12 mouse cellular contexts compared by ENCODE assay signal in the genomic region with DNA sequence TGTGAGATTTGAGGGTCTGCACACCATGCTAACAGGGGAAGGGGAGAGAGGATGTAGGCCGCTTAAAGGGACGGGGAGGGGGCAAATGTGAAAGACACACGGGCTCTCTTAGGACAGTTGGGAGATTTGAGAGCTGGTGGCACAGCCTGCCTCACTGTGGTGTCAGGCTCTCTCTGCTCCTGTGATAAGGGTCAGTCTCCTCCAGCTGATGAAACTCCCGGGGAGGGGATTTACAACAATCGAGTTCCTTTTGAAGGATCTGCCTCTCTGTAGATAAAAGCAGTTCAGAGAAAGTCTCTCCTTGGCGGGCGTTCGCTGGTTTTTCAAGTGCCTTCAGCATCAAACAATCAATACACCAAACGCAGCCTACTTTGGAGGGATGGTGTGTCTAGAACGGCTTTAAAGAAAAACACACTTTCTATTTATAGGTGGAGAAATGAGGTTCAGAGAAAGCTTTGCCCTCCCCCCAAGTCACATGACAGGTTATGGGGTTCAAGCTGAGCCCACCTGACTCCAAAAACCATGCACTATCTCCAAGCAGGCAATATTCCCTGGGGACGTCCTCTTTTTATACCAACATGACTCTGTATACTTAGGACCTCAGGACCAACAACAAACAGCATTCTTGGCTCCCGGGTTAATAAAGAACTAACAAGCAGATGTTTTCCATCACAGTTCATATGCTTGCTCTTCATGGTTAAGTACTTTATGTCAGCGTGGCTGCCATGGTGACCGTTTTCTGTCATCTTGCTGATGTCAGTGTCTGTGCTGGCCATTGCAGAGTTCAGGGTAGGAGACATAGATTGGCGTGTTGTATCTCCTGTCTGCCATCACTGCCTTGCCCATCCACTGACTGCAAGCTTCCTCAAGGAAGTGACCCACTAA. TPM values are rescaled to one million over a fixed set of nuclear protein-coding genes. Genes with fewer than 3 reads are reported as not detected.
DNase-seq lines count a peak whose midpoint lies in the region; ATAC-seq lines count a peak whose summit lies in the region.
"Had no signal": no experiment of that assay in that cellular context is flagged by ENCODE, and none has a peak within 500 bp of the region (broad histone marks: within the 10 kb centered on the region; RNA-seq: fewer than 3 reads in every experiment).

No protein-coding gene starts in this region.

- peaks cover 7% of the 10 kb centered on the region; the same call in 1 of the 2 replicates for H3K27me3 ChIP-seq in heart, embryonic 13.5 days (replicated peaks)
- no peaks in the 10 kb centered on the region for H3K27me3 ChIP-seq in limb, embryonic 11.5 days (ENCODE audit: control insufficient read depth, insufficient read depth, low read length)

- peak overlapping the region; percentile 38 for H3K4me2 ChIP-seq in heart, embryonic 13.5 days
- no peak overlapping the region for H3K4me2 ChIP-seq in limb, embryonic 11.5 days (ENCODE audit: low read depth, severe bottlenecking)

- H3K27ac ChIP-seq in heart, embryonic 13.5 days (replicated peaks): no peak overlapping the region
- H3K27ac ChIP-seq in limb, embryonic 11.5 days (replicated peaks; ENCODE audit: low read depth, low read length): no peak overlapping the region
- H3K27ac ChIP-seq: hindbrain, embryonic 10.5 days had no signal

- no peak overlapping the region for H3K4me3 ChIP-seq in heart, embryonic 13.5 days
- H3K4me3 ChIP-seq in limb, embryonic 11.5 days (ENCODE audit: low read depth, low read length): no peak overlapping the region
- H3K4me3 ChIP-seq: erythroblast, embryonic 14.5 days; hindbrain, embryonic 10.5 days had no signal

- no peaks in the 10 kb centered on the region for H3K36me3 ChIP-seq in heart, embryonic 13.5 days
- no peaks in the 10 kb centered on the region for H3K36me3 ChIP-seq in limb, embryonic 11.5 days (ENCODE audit: control insufficient read depth, insufficient read depth, low read length)
- H3K36me3 ChIP-seq: hindbrain, embryonic 10.5 days had no signal

- peaks cover 22% of the 10 kb centered on the region for H3K4me1 ChIP-seq in heart, embryonic 13.5 days
- H3K4me1 ChIP-seq in limb, embryonic 11.5 days (ENCODE audit: control insufficient read depth, insufficient read depth, low read length): 0 out of 2 replicates have a peak, but pooled peaks cover 4% of the 10 kb centered on the region

- no peak for ATAC-seq in heart, embryonic 13.5 days (ENCODE audit: extremely low read depth, insufficient number of reproducible peaks, low FRiP score, low TSS enrichment)
- ATAC-seq in limb, embryonic 11.5 days (ENCODE audit: insufficient number of reproducible peaks, low FRiP score, low TSS enrichment, low read depth): no peak
- ATAC-seq in inflammation-experienced regulatory T-cells, adult 6 months: no peak

- DNase-seq in heart, postnatal 36 days: no peak
- DNase-seq in thymus, postnatal 4 days: peak; percentile 45
- DNase-seq in thymus, adult 18-20 months: no peak
- DNase-seq in limb, embryonic 11.5 days (ENCODE audit: low spot score): peak; percentile 39
- DNase-seq in Muller cell, postnatal 12 days (ENCODE audit: inconsistent ontology term): no peak
- DNase-seq in right cerebral cortex, postnatal 14 days: no peak
- DNase-seq: layer of hippocampus, adult 9-11 months; thymus, postnatal 25 days had no signal

- H3K9me3 ChIP-seq in heart, embryonic 13.5 days: no peaks in the 10 kb centered on the region
- H3K9me3 ChIP-seq in limb, embryonic 11.5 days (ENCODE audit: control insufficient read depth, low read length): no peaks in the 10 kb centered on the region
- H3K9me3 ChIP-seq: hindbrain, embryonic 10.5 days had no signal

- WGBS in heart, embryonic 13.5 days: 19% methylated on average over 15 of the region's 15 CpGs
- WGBS in limb, embryonic 11.5 days: 24% methylated on average over 15 of the region's 15 CpGs

- peak overlapping the region; percentile 21; the same call in 1 of the 2 replicates for H3K9ac ChIP-seq in heart, embryonic 13.5 days
- H3K9ac ChIP-seq in limb, embryonic 11.5 days (ENCODE audit: low read length): no peak overlapping the region

- intact Hi-C loops in heart, postnatal 36 days (cut with DNase I): no loop called here

RNA-seq across cellular contexts. Expression of gene Lrguk, which starts 5.6 kb away (rescaled TPM):
- 0.45 and 0.62 TPM in 2 replicates for polyA plus RNA-seq in heart, embryonic 13.5 days (2015; fragmentation: Nextera tagmentation; extraction: Ambion mirVana)
- total RNA-seq in heart, postnatal 36 days (2021): under 1 TPM in 1 of 2 experiments, not detected in 1; 0.19 TPM
- polyA plus RNA-seq in limb, embryonic 11.5 days (2014; fragmentation: Nextera tagmentation; extraction: Ambion mirVana): 0.59 and 0.67 TPM in 2 replicates
- not detected for polyA plus RNA-seq in inflammation-experienced regulatory T-cells, adult 6 months (2017; shearing (Covaris generic))
- polyA plus RNA-seq: erythroblast, embryonic 14.5 days had no signal

Comparison
In these comparisons a context has a peak if more than half of its experiments do, and no peak if none do; other contexts are left out.
1. DNase-seq: peak in thymus, postnatal 4 days (single experiment) and limb, embryonic 11.5 days (single experiment); none in heart, postnatal 36 days (0 of 2), thymus, adult 18-20 months (0 of 2), Muller cell, postnatal 12 days (single experiment) and right cerebral cortex, postnatal 14 days (single experiment).